Mouse (Mus musculus) lung, postnatal 0 days (tissue): ENCODE measurements around the gene Brd2.

Experiments used
- CTCF ChIP-seq: IDR thresholded peaks from 2 replicates; pipeline ENCODE4 v1.5.1; 2016; ENCODE audit warnings: antibody characterized with exemption, mild to moderate bottlenecking
- EP300 ChIP-seq: IDR thresholded peaks from 2 replicates; pipeline ENCODE4 v1.6.1; 2016; ENCODE audit warnings: antibody characterized with exemption, mild to moderate bottlenecking, control low read depth

- TF ChIP-seq CTCF, result no peak
- no peak for TF ChIP-seq EP300
Observed at GRCm38 (mm10) chr17:34068864-34069263, 53.6 kb downstream of the Brd2 start.
